Mouse (Mus musculus) adrenal gland, adult 2 months (tissue): Measurements from ENCODE around the gene Dram2. TPM values are rescaled to one million over a fixed set of nuclear protein-coding genes. Genes with fewer than 3 reads are reported as not detected.
A peak's percentile ranks its signal among the peaks of the same experiment; 100 is the strongest.
"Not testable (repeated sequence)": the region's sequence is repeated elsewhere in the genome, so short reads cannot be mapped to it uniquely, and the experiment has no call there.

Experiments used
- DNase-seq: peaks from one replicate; pipeline ENCODE4 v3.0.0; 2021
- long read RNA-seq: library from polyadenylated mRNA; stranded (forward); transcript quantifications from one replicate; pipeline ENCODE4 v2.0.0, GENCODE M21; 2021
- polyA plus RNA-seq: library from polyadenylated mRNA; depleted of rRNA; stranded (reverse); fragments of >200 nt; gene quantifications from 2 replicates; pipeline ENCODE4 v1.2.3, GENCODE M21; 2012; rRNA removed
- total RNA-seq, 2 experiments: library from RNA; stranded (reverse); gene quantifications; 2 replicates each; pipeline ENCODE4 v1.2.3; 2021

Dram2 gene
- total RNA-seq (10 to 100 TPM; 91.8 to 98.6 TPM), polyA plus RNA-seq (8.3 and 9.5 TPM in 2 replicates)
- long read RNA-seq, transcript Dram2-202 (9 exons, 3,271 nt) = major isoform, 20 of 42 reads
- long read RNA-seq, partial matches to known transcripts = 4 of 42 reads
- long read RNA-seq, other reads (novel, unspliced or antisense) = 15 of 42 reads

DNA sequence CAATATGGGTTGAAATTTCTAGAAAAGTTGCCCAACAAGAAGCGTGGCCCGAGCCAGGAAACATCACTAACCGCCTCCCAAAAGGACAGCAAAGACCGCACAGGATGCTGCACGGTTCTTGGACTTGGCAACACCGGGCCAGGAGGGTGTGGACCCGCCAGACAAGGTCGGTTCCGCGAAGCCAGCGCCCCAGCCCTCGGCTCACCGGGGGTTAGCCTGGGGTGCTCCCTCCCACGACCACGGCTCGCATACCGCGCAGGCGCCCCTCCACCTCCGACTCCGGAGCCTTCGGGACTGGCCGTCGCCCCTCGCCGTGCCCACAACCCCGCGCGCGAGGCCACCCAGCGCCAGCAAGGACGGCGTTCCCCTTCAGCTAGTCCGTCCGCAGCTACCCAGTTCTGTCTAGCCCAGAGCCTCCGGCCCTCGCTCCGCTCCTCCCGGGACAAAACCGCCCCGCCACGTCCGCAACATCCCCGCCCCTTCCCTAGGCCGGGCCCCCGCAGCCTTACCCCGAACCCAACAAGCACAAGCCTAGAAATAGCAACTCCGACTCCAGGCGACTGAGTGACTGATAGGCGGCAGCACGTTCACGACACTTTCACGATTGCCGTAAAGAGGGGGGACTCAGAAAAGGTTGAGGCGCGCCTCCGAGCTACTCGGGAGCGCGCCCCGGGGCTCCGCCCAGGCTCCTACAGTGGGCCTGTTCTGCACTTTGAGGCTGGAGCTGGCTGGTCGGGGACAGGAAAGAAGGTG, at the start of gene Dram2, which contains the start of gene Cept1:
TSS of gene Dram2 (plus strand) at position 628 of the 753 bp plus-strand sequence.
TSS of gene Cept1 (minus strand) at position 632 of the 753 bp plus-strand sequence.
- DNase-seq = peak; percentile 94

GRCm38 (mm10) chr3:106500510-106500909, 47.1 kb upstream of the Dram2 start:
- no peak for DNase-seq

DNA sequence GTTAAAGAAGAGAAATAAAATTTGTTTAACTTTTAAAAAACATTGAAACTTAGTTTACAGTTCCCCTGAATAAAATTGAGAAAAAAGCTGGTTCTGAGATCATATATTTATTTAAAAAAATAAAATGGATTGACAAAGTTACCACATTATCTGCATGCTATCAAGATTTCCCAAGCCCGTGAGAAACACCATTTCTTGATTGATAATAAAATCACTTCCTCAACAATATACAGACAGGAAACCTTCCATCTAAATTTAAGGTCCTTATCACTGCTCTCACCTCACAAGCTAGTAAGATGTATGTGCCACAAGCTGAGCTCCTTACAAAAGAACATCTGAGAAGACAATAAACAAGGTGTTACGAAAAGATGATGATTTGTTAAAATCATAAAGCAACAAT, 44.7 kb upstream of the Dram2 start:
- no peak for DNase-seq

DNA sequence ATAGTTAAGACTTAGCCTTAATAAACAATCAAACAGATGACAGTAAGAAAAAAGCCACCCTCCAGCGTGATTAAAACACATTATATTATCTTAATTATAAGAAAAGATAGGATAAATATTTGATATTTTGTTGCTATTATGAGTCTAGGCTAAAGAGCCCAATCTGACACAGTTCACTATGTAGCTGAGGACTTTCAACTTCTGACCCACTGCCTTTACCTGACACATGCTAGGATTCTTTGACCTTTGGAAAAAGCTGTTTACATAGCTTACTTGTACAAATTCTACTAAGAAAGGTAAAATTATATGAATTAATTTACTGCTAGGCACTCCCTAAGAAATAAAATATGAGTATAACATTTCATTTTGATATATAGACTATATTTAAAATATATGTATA, 36.9 kb upstream of the Dram2 start:
- no peak for DNase-seq

GRCm38 (mm10) chr3:106515016-106515415, 32.6 kb upstream of the Dram2 start:
- DNase-seq = no peak

GRCm38 (mm10) chr3:106522730-106523129, 24.9 kb upstream of the Dram2 start:
- no peak for DNase-seq

DNA sequence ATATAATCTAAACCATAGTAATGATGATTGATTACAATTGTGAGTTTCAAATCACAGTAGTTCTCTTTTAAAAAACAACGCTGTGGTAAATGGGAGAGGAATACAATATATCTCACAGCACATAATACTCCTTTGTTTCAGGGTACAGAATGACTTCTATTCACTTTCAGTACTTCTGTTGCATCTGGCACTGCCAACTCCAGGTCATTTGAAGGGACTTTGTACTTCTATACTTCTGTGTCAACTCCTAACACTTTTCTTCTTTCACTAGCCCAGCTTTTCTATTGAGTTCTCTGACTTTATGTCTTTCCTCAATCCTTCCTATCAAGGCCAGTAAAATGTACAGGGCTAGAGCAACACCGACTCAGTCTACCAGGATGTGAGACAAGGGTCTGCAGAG, 21.2 kb upstream of the Dram2 start:
- DNase-seq = no peak

- DNase-seq = no peak
Measured at GRCm38 (mm10) chr3:106528032-106528431, 19.6 kb upstream of the Dram2 start.

GRCm38 (mm10) chr3:106533277-106533676, 14.3 kb upstream of the Dram2 start:
- no peak for DNase-seq

GRCm38 (mm10) chr3:106544721-106545316, 2.8 kb upstream of the Dram2 start:
- no peak for DNase-seq

DNA sequence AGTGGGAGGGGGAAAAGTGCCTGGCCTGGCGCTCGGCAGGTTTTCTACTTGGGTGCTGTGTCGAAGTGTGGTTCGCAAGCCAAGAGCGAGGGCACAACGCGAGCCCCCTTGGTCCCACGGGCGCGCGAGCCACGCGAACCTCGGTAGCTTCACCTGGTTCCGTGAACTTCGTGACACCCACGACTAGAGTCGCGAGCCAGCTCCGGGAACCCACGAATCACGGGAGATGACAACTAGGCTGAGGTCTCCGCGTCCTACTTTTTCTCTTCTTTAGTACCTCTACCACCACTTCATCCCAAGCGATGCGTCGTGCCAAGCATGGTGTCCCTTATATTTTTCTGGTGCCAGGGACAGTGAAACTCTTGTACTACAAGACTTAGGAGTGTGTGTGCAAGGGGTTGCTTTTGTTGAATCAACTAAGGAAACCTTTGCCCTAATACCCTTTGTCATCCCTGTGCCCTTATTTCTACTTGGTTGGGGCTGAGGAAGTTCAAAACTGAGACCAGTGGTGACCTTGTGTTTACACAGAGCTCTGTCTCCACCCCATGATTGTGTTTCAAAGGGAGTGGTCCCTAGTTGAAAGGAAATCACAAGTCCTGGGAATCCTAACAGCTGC, 434 bp downstream of the Dram2 start:
- DNase-seq = no peak

DNA sequence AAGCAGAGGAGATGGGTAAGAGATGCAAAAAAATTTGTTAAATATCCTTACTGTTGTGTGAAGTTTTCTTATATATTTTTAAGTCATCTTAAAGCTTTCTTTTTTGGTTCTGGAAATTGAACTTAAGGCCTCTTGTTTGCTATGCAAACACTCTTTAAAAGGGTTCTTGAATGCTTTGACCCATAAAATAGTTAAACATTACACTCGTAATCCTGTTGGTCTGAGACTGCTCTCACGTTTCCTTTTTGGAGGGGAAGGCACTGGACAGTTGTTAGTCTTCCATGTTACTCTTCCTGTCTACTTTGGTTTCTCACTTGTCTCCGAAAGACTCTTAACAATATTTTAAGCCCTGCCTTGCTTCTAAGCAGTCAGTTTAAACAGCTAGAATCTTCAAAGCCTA, 1.4 kb downstream of the Dram2 start:
- DNase-seq = no peak

DNA sequence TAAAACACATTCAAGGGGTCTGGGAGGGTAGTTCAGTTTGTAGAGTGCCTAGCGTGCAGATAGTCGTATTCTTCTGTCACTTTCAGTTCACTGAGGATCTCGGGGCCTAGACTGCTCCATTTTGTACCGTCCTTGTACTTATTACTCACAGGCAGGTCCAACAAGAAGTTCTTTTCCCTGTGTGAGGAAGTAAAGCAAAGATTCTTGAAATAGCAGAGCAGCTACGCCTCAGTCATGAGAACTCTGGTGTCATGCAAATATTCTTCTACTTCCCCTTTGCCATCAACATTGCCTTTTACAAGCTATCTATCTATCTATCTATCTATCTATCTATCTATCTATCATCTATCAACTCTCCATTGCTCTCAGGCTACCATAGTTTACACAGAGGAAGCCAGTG, 5.8 kb downstream of the Dram2 start:
- DNase-seq = no peak

GRCm38 (mm10) chr3:106555743-106556250, 8.2 kb downstream of the Dram2 start:
- DNase-seq = no peak

DNA sequence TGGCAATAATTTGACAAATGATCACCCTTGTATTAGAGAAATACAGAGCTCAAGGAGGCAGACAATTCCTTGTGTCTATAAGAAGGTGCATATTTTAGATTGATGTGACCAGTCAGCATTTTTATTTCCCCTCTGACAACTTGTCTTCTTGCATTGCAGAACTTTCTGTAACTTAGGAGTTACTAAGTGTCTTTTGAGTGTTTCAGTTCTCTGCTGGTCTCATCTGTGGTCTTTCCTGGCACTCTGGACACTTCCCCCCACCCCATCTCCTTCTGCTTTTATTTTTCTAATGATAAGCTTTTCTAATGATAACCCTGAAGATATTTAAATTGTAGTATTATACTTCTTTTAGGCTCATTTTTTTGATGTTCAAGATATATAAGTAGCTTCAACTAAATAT, 10.7 kb downstream of the Dram2 start:
- DNase-seq = no peak

- no peak for DNase-seq
Measured at GRCm38 (mm10) chr3:106565876-106566275, 18.3 kb downstream of the Dram2 start.

DNA sequence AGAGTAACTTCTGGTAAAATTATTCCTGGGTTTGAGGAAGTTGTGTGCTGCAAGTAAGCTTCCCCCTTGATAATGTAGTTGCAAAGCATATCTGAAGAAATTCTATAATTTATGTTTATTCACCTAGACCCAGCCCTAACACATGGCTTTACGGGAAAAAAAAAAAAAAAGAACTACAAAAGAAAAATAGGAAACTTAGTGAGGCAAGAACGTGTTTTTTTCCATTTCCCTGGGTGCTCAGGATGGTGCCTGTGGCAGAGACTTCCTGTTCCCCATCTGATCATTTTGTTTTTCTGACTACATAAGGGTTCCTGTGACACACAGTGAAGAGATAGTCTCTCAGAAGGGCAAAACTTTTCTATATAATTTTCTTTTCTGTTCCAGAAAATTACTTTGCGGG, 25.6 kb downstream of the Dram2 start:
- DNase-seq = no peak

- no peak for DNase-seq
Measured at GRCm38 (mm10) chr3:106579296-106579695, 31.7 kb downstream of the Dram2 start.

DNA sequence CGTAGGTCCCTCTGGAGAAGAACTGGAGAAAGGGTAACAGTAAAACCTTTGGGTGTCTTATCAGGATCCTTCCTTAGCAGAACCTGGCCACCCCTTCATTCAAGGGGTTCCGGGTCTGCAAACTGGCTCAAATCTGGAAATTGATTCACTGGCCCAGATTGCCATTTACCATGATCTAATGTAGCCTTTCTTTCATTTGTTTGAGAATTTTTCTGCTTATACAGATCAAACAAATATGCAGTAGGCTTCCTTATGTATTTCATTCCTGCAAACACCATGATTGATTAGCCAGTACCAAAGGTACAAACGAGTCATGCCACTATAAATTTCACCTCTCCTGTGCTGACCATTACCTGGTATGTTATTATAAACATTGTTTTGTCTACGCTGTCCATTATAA, 46.0 kb downstream of the Dram2 start:
- not testable (repeated sequence) for DNase-seq

DNA sequence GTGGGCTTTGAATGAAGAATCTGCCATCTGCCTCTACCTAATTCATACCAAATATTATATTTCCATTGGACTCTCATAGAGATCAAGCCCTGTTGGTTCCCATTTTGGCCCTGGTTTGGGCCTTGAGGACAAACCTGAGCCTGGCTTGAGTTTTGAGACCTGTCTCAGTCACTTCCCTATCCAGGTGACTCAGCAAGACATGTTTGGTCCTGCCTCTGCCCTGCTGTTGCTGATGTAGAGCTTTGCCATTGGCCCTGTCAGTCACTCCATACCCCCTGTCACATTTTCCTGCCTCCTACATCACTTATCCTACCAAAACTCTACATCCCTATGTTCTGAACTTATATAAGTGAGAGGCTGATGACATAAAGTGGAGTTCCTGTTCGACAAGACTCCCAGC, 70.5 kb downstream of the Dram2 start:
- DNase-seq = no peak
